Mouse (Mus musculus): Measurements from ENCODE around the gene Tbc1d19. TPM values are rescaled to one million over a fixed set of nuclear protein-coding genes. Genes with fewer than 3 reads are reported as not detected.

Gene Tbc1d19
- polyA plus RNA-seq (2015; fragmentation: Nextera tagmentation; extraction: Ambion mirVana), result 55.6 and 58.9 TPM in 2 replicates

DNA sequence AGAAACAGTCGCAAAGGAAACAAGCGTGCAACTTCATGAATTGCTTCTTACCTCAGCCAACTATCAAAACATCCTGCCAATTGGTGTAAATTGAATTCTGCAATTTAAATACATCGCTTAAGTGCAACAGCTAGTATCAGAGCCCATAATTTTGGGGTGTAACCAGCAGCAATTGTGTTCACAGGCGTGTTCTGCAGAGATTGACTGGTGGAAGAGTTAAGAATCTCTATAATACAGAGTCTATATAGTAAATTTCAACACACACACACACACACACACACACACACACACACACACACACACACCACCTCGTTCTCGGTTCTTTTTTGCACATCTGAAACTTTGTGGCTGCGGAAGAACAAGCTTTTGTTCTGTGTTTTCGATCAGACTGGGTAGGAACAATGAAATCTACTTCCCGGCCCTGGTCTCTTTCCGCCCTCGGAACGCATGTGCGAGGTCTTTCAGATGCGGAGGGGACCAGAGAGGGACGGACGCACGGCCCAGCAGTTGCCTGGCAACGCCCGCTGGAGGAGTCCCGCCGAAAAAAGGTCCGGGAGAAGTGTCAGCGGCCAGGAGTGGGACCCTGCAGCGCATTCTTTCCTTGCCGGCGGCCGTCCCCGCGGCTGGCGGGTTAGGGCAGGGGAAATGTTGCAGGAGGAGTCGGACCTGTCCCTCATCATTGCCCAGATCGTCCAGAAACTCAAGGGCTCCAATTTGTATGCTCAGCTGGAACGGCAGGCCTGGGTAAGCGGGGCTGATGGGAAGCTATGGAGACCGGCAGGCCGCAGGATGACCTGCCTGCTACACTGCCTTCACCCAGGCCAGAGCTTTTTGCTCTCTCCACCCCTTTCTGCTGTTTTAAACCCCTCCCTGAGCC is at the start of gene Tbc1d19:
Tbc1d19 (plus strand) TSS at position 492 of the 877 bp plus-strand sequence.
- peak; percentile 99 for ATAC-seq (ENCODE audit: low read depth)
- WGBS, result 5% methylated on average over 36 of the region's 36 CpGs
- peak within 1 kb of the TSS; percentile 69 for H3K27ac ChIP-seq (ENCODE audit: low read length)

DNA sequence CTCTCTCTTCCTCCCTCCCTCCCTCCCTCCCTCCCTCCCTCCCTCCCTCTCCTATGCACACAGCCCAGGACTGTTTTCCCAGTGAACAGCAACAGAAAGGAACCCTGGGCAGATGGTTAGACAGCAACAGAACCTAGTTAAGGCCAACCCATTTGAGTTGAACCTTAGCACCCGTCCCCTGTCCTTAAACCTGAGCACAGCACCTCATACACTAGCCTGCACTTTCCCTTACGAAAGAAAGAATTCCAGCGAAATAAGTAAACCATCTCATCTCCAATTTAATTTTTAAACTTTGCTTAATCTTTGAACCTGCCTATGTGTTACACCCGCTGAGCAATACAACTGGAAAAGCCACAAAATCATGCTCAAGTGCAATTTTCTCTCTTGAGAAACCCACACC is 49.5 kb upstream of the Tbc1d19 start:
- no peak overlapping the region for H3K27ac ChIP-seq (ENCODE audit: low read length)
- 72% methylated on average over 4 of the region's 4 CpGs for WGBS
- no peak for ATAC-seq (ENCODE audit: low read depth)

More for the DNA sequence above, at the start of gene Tbc1d19:
- H3K27me3 ChIP-seq (ENCODE audit: control insufficient read depth, insufficient read depth, low read depth, low read length), result no peaks in the 10 kb centered on the region
- peak within 1 kb of the TSS; percentile 84 for H3K9ac ChIP-seq (ENCODE audit: low read length)
- no peaks in the 10 kb centered on the region for H3K9me3 ChIP-seq (ENCODE audit: control insufficient read depth, low read length)
- peak within 1 kb of the TSS; percentile 75 for H3K4me2 ChIP-seq (ENCODE audit: low read depth, low read length)
- peaks cover 3% of the 10 kb centered on the region; the same call in 1 of the 2 replicates for H3K4me1 ChIP-seq (replicated peaks; ENCODE audit: control insufficient read depth, insufficient read depth, low read length)
- no peaks in the 10 kb centered on the region for H3K36me3 ChIP-seq (ENCODE audit: control insufficient read depth, insufficient read depth, low read length)
- peak within 1 kb of the TSS; percentile 96 for H3K4me3 ChIP-seq (ENCODE audit: low read length)

DNA sequence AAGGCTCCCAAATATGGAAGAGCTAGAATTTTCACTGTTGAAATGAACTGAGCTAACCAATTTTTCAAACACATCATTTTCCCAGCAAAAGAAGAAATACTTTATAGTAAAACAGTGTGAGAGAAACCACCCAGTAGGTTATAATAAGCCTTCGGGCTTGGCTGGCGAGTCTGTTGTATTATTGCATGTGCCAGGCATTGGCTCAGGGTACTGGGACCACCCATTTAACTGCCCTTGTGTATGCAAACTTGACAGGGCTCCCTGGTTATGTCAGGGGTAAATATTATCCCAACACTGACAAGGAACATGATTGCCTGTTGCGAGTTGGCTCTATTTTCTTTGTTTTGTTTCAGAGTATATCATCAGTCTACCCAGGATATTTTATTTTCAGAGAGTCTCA is 48.5 kb upstream of the Tbc1d19 start:
- Histone ChIP-seq H3K4me2 (ENCODE audit: low read depth, low read length) (no peak overlapping the region), H3K27me3 (ENCODE audit: control insufficient read depth, insufficient read depth, low read depth, low read length) (no peaks in the 10 kb centered on the region), H3K4me1 (replicated peaks; ENCODE audit: control insufficient read depth, insufficient read depth, low read length) (no peaks in the 10 kb centered on the region; the same call in 1 of the 2 replicates), H3K9ac (ENCODE audit: low read length) (no peak overlapping the region), H3K9me3 (ENCODE audit: control insufficient read depth, low read length) (no peaks in the 10 kb centered on the region), H3K4me3 (ENCODE audit: low read length) (no peak overlapping the region), H3K36me3 (ENCODE audit: control insufficient read depth, insufficient read depth, low read length) (no peaks in the 10 kb centered on the region), H3K27ac (ENCODE audit: low read length) (no peak overlapping the region)
- WGBS, result 79% methylated on average over 3 of the region's 3 CpGs
- no peak for ATAC-seq (ENCODE audit: low read depth)

More for the DNA sequence above, 49.5 kb upstream of the Tbc1d19 start:
- Histone ChIP-seq H3K4me3 (ENCODE audit: low read length) (no peak overlapping the region), H3K4me2 (ENCODE audit: low read depth, low read length) (no peak overlapping the region), H3K27me3 (ENCODE audit: control insufficient read depth, insufficient read depth, low read depth, low read length) (no peaks in the 10 kb centered on the region), H3K9me3 (ENCODE audit: control insufficient read depth, low read length) (no peaks in the 10 kb centered on the region), H3K36me3 (ENCODE audit: control insufficient read depth, insufficient read depth, low read length) (no peaks in the 10 kb centered on the region), H3K9ac (ENCODE audit: low read length) (no peak overlapping the region), H3K4me1 (replicated peaks; ENCODE audit: control insufficient read depth, insufficient read depth, low read length) (no peaks in the 10 kb centered on the region; the same call in 1 of the 2 replicates)

DNA sequence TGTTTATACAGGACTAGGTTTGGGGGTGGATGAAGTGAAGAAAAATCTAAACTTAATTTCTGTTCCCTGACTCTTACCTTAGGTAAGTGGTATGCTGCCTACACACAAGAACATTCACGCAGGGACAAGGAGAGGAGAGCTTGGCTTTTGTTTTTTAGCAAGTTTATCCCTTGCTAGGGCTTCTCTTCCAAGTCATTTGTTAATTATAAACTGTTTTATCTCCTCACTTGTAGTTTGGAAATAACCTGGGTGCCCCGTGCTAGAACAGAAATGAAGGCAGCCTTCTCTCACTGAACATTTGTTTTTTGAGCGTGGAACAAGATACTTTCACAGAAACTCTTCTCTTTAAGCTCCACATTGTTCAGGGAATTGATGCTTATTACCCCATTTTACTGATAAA is 48.1 kb upstream of the Tbc1d19 start:
- Histone ChIP-seq H3K4me3 (ENCODE audit: low read length) (no peak overlapping the region), H3K27ac (ENCODE audit: low read length) (no peak overlapping the region), H3K4me1 (replicated peaks; ENCODE audit: control insufficient read depth, insufficient read depth, low read length) (no peaks in the 10 kb centered on the region; the same call in 1 of the 2 replicates), H3K9ac (ENCODE audit: low read length) (no peak overlapping the region), H3K9me3 (ENCODE audit: control insufficient read depth, low read length) (no peaks in the 10 kb centered on the region), H3K36me3 (ENCODE audit: control insufficient read depth, insufficient read depth, low read length) (no peaks in the 10 kb centered on the region), H3K27me3 (ENCODE audit: control insufficient read depth, insufficient read depth, low read depth, low read length) (no peaks in the 10 kb centered on the region), H3K4me2 (ENCODE audit: low read depth, low read length) (no peak overlapping the region)
- 73% methylated on average over 3 of the region's 3 CpGs for WGBS
- ATAC-seq (ENCODE audit: low read depth), result no peak

DNA sequence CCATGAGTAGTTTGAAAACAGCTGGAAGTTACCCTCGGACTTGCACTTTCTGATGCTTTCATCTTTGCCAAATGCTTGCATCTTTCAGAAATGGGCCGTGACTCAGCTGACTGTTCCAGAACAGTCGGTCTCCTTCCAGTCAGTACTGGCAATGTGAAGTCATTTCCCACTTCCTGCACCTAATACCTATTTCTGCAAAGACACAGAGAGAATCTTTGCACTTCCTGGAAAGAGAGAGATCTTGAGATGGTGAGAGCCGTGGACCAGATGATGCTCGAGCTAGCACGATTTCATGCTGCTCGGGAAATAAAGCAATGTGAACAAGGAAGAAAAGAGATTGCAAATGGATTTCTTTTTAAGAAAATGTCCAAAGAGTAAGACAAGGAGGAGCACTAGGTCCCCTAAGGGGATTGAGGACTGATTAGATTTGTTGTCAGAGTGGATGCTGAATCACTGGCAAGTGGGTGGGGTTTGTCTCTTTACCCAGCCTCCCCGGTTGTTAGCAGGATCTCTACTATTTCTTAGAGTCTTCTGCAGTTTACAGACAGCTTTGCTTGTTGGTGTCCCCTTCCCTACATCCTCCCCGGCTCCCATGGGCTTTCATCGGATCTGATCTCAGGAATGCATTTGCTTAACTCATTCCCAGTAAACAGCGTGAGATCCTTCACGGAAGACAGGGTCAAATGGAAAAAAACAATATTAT is 24.4 kb upstream of the Tbc1d19 start:
- WGBS, result 42% methylated on average over 12 of the region's 12 CpGs
- ATAC-seq (ENCODE audit: low read depth), result no peak
- Histone ChIP-seq H3K27ac (ENCODE audit: low read length) (no peak overlapping the region), H3K4me1 (replicated peaks; ENCODE audit: control insufficient read depth, insufficient read depth, low read length) (no peaks in the 10 kb centered on the region), H3K4me2 (ENCODE audit: low read depth, low read length) (no peak overlapping the region), H3K9me3 (ENCODE audit: control insufficient read depth, low read length) (no peaks in the 10 kb centered on the region), H3K36me3 (ENCODE audit: control insufficient read depth, insufficient read depth, low read length) (no peaks in the 10 kb centered on the region), H3K27me3 (ENCODE audit: control insufficient read depth, insufficient read depth, low read depth, low read length) (no peaks in the 10 kb centered on the region), H3K9ac (ENCODE audit: low read length) (no peak overlapping the region), H3K4me3 (ENCODE audit: low read length) (no peak overlapping the region)

DNA sequence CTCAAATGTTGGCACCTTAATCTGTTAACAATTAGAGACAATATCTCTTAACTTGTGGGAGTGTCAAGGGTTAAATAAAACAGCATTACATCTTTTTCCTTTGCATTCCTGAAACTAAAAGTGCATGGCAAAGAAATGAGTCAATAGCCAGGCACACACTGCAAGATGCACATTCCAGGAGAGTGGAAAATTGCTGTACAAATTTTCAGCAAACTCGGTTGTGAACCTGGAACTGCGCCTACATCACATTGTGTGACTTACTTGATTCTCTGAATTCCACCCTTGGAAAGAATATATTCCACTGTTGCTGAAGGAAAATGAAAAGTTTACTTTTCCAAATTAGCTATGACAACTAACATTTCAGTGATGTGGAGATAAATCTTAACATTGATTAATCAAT is 8.0 kb upstream of the Tbc1d19 start:
- H3K4me1 ChIP-seq (replicated peaks; ENCODE audit: control insufficient read depth, insufficient read depth, low read length), result no peaks in the 10 kb centered on the region
- H3K27ac ChIP-seq (ENCODE audit: low read length), result no peak overlapping the region
- H3K36me3 ChIP-seq (ENCODE audit: control insufficient read depth, insufficient read depth, low read length), result no peaks in the 10 kb centered on the region
- H3K27me3 ChIP-seq (ENCODE audit: control insufficient read depth, insufficient read depth, low read depth, low read length), result no peaks in the 10 kb centered on the region
- 41% methylated on average over 2 of the region's 2 CpGs for WGBS
- no peak overlapping the region for H3K9ac ChIP-seq (ENCODE audit: low read length)
- H3K4me2 ChIP-seq (ENCODE audit: low read depth, low read length), result no peak overlapping the region
- no peak for ATAC-seq (ENCODE audit: low read depth)
- no peak overlapping the region for H3K4me3 ChIP-seq (ENCODE audit: low read length)
- H3K9me3 ChIP-seq (ENCODE audit: control insufficient read depth, low read length), result no peaks in the 10 kb centered on the region

DNA sequence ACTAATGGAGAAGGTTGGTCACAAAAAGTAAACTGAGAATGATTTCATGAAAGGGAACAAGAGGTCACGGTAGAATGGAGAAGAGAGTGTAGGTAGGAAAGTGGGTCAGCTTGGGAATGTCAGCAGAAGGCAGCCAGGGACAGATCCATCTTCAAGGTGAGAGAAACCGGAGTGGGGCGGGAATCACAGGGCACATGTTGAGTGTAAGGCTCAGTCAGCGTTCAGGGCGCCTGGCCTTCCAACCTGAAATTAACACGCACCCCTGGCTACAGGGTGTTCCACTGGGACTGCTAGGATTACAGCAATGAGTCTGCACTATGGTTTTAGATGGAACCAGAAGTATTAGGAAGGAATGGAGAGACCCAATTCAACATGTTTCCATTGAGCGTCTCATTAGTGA is 10.3 kb downstream of the Tbc1d19 start:
- no peak overlapping the region for H3K4me3 ChIP-seq (ENCODE audit: low read length)
- WGBS, result 89% methylated on average over 7 of the region's 7 CpGs
- no peak overlapping the region for H3K4me2 ChIP-seq (ENCODE audit: low read depth, low read length)
- no peak overlapping the region for H3K27ac ChIP-seq (ENCODE audit: low read length)
- no peak for ATAC-seq (ENCODE audit: low read depth)
- no peaks in the 10 kb centered on the region for H3K9me3 ChIP-seq (ENCODE audit: control insufficient read depth, low read length)
- no peaks in the 10 kb centered on the region for H3K36me3 ChIP-seq (ENCODE audit: control insufficient read depth, insufficient read depth, low read length)
- H3K27me3 ChIP-seq (ENCODE audit: control insufficient read depth, insufficient read depth, low read depth, low read length), result no peaks in the 10 kb centered on the region
- H3K4me1 ChIP-seq (replicated peaks; ENCODE audit: control insufficient read depth, insufficient read depth, low read length), result no peaks in the 10 kb centered on the region
- H3K9ac ChIP-seq (ENCODE audit: low read length), result no peak overlapping the region

DNA sequence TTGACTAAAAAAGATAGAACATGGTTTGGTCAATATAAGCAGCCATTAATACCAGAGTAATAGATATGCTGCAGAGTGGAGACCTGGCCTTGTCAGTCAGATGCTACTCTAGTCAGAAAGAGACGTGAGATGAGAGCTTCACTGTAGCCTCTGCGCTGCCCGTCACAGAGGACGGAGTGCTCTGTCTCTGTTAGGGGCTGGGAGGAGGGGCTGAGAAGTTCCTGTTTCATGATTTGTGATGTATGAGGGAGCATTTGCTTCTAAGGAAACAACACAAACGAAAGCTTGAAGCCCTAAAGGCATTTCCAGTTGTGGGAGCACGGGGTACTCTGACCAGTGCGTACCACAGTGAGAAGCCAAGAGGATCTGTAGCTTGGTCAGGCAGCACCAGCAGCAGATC is 16.5 kb downstream of the Tbc1d19 start:
- Histone ChIP-seq H3K4me1 (replicated peaks; ENCODE audit: control insufficient read depth, insufficient read depth, low read length) (no peaks in the 10 kb centered on the region), H3K4me2 (ENCODE audit: low read depth, low read length) (no peak overlapping the region), H3K36me3 (ENCODE audit: control insufficient read depth, insufficient read depth, low read length) (peaks cover 5% of the 10 kb centered on the region), H3K4me3 (ENCODE audit: low read length) (no peak overlapping the region), H3K9ac (ENCODE audit: low read length) (no peak overlapping the region), H3K27me3 (ENCODE audit: control insufficient read depth, insufficient read depth, low read depth, low read length) (no peaks in the 10 kb centered on the region), H3K9me3 (ENCODE audit: control insufficient read depth, low read length) (no peaks in the 10 kb centered on the region; the same call in 1 of the 2 replicates), H3K27ac (ENCODE audit: low read length) (no peak overlapping the region)
- WGBS, result 64% methylated on average over 7 of the region's 7 CpGs
- no peak for ATAC-seq (ENCODE audit: low read depth)

DNA sequence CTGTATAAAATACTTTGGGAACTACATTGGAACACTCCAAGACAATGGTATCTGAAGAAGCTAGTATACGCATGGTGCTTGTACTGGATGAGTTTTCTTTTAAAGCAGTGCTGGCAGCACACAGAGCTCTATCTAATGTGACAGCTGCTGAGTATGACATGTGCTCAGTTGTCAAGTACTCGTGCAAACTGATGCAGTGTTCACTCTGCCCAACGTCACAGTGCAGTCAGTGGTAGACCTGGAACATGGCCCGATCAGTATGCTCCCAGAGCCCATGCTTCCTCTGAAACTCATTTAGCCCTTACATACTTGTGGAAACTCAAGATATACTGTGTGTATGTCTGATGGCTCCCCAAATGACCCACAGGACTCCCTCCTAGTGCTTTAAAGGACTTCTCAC is 25.1 kb downstream of the Tbc1d19 start:
- Histone ChIP-seq H3K36me3 (ENCODE audit: control insufficient read depth, insufficient read depth, low read length) (peaks cover 7% of the 10 kb centered on the region), H3K27ac (ENCODE audit: low read length) (no peak overlapping the region), H3K4me3 (ENCODE audit: low read length) (no peak overlapping the region), H3K4me1 (replicated peaks; ENCODE audit: control insufficient read depth, insufficient read depth, low read length) (no peaks in the 10 kb centered on the region), H3K27me3 (ENCODE audit: control insufficient read depth, insufficient read depth, low read depth, low read length) (no peaks in the 10 kb centered on the region), H3K9ac (ENCODE audit: low read length) (no peak overlapping the region), H3K9me3 (ENCODE audit: control insufficient read depth, low read length) (no peaks in the 10 kb centered on the region; the same call in 1 of the 2 replicates), H3K4me2 (ENCODE audit: low read depth, low read length) (no peak overlapping the region)
- WGBS, result 81% methylated on average over 4 of the region's 4 CpGs
- ATAC-seq (ENCODE audit: low read depth), result no peak

Measured in lung, embryonic 16.5 days (tissue).